Mouse (Mus musculus) cortical plate, adult 2 months (tissue): Measurements from ENCODE around the gene Kdelc1. TPM values are rescaled to one million over a fixed set of nuclear protein-coding genes. Genes with fewer than 3 reads are reported as not detected.

Experiments
- H3K27ac ChIP-seq: fragments of 200-500 bp; 2 replicates; pipeline ENCODE4 v1.5.1; 2012; ENCODE audit warnings: low read length, control low read depth, inconsistent platforms; ENCODE audit not compliant: insufficient read depth
- H3K4me1 ChIP-seq: fragments of 200-500 bp; 2 replicates; pipeline ENCODE4 v1.6.1; 2011; ENCODE audit warnings: low read length; ENCODE audit not compliant: control insufficient read depth, insufficient read depth
- H3K4me3 ChIP-seq: fragments of 200-500 bp; 2 replicates; pipeline ENCODE4 v1.5.1; 2011; ENCODE audit warnings: mild to moderate bottlenecking, low read length, control low read depth; ENCODE audit not compliant: insufficient read depth
- CTCF ChIP-seq: fragments of 200-500 bp; IDR thresholded peaks from 2 replicates; pipeline ENCODE4 v1.5.1; 2011; ENCODE audit warnings: mild to moderate bottlenecking, control low read depth, low read length; ENCODE audit not compliant: insufficient read depth; ENCODE audit errors: extremely low read depth
- POLR2A ChIP-seq: fragments of 200-500 bp; IDR thresholded peaks from 2 replicates; pipeline ENCODE4 v1.6.1; 2011; ENCODE audit warnings: mild to moderate bottlenecking, low read length, control low read depth; ENCODE audit not compliant: insufficient read depth; ENCODE audit errors: extremely low read depth
- polyA plus RNA-seq: library from polyadenylated mRNA; depleted of rRNA; stranded (reverse); fragments of >200 nt; gene quantifications from 2 replicates; pipeline ENCODE4 v1.2.3, GENCODE M21; 2012

The Kdelc1 gene
- polyA plus RNA-seq, 1 experiment = 13.8 TPM

DNA sequence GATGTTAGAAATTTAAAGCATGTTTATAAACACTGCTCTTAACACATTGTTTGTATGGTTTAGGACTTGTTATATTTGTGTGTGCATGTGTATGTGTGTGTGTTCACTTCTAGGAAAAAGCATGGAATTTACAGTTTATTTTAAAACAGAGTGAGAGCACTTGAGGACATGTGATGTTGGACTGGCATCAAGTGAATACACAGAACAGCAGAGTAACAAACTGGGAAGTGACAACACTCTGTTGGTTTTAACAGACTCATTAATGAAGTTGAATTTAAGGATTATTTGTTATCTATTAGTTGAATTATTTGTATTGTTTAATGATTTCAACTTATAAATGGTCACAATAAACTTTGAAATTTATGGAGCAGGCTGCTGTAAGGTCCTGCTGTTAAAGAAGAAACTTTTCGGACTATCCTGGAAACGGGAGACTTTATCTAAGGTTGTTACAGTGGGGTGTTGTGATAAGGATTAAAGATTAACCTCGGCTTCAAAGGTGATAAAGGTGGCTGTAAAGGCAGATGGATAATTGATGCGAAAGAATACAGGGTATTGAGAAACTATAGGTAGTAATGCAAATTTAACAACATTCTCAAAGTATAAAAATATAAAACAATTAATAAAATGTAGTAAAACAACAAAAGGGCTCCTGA lies 11.4 kb upstream of the Kdelc1 start:
- no peak for TF ChIP-seq CTCF
- TF ChIP-seq POLR2A = no peak
- Histone ChIP-seq H3K4me1 (no peaks in the 10 kb centered on the region), H3K4me3 (no peak overlapping the region), H3K27ac (no peak overlapping the region)

DNA sequence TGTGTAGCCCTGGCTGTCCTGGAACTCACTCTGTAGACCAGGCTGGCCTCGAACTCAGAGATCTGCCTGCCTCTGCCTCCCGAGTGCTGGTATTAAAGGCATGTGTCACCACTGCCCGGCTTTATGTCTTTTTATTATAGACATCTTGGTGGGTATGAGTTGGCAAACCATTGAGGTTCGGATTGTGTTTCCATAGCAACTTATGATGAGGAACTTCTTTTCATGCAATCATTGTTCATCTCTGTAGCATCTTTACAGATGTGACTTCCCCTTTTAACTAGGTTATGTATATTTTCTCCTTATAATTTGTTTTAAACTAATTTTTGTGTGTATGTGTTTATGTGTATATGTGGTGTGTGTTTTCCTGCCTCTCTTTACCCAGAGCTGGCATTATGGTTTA lies 7.0 kb upstream of the Kdelc1 start:
- Histone ChIP-seq H3K4me3 (no peak overlapping the region), H3K4me1 (peaks cover 2% of the 10 kb centered on the region; the same call in 1 of the 2 replicates), H3K27ac (no peak overlapping the region)
- TF ChIP-seq POLR2A (no peak), CTCF (no peak)

DNA sequence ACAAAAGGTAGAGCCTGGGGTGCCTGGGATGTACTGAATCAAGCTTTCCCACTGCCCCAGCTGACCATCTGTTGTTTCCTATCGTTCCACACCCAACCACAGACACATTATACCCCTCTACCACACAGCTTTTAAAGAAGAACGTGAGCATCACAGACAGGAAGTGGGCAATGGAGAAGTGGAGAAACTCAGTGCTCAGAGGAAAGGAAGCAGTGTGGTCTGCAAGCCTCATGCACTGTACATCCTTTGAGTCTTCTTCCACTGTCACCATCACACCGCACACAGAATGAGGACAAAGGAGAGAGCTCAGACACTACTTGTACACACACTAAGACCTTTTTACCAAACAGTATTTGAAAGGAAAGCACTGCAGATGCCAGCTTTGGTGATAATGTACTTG lies 3.6 kb upstream of the Kdelc1 start:
- no peak for TF ChIP-seq CTCF
- no peak for TF ChIP-seq POLR2A
- Histone ChIP-seq H3K4me1 (peaks cover 2% of the 10 kb centered on the region; the same call in 1 of the 2 replicates), H3K4me3 (no peak overlapping the region), H3K27ac (no peak overlapping the region)

DNA sequence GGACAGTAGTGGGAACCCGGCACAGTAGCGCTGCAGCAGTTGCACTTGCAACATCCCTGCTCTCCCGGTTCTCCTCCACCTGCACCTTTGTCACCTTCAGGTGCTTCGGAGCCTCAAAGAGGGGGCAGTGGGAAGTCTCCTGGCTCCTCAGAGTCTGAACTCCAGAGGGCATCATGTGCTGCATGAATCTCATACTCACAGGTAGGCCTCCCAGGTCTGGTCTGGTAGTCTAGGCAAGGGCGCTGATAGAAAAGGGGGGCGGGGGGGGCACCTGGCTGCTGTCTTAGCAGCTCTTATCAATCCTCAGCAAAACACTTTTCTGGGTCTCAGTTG lies 1.4 kb upstream of the Kdelc1 start:
- TF ChIP-seq CTCF (no peak), POLR2A (no peak)

DNA sequence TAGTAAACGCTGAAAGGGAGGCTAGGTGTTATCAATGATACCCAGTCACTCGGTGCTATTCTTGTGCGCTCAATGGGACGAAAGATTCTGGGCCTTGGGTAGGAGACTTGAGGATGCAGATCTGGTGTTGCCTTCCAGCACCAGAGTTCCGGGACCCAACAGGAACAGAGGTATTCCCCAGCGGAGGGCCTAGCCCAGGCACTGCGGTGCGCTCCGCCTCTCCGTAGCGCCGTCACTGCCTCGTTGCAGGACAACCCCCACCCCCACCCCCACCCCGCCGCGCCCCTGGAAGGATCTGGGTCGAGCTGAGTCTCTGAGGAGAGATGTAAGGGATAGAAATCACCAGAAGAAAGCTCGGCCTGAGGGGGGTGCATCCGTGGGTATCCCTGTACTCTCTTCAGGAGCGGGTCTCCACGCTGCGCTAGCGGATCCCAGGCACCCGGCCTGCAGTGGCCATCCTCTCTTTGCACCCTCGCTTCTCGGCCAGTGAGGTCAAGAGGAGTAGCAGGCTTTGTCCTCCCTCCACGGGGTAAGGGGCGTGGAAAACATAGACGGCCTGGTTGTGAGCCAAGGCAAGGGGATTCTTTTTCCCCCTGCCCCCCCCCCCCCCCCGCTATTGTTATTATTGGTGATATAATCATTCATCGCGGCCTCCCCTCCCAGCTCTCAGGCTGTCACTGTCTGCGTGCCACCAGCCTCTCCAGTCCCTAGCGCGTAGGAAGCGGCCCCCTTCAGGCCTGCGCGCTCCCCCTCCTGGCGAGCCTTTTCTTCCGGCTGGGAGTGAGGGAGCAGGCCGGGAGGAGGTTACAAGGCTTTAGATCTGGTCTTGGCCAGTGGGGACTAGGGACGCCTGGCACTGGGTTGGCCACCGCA lies 829 bp upstream of the Kdelc1 start:
- Histone ChIP-seq H3K27ac (peak overlapping the region; percentile 87), H3K4me1 (peaks cover 2% of the 10 kb centered on the region; the same call in 1 of the 2 replicates), H3K4me3 (peak overlapping the region; percentile 54)
- TF ChIP-seq CTCF = no peak
- peak; percentile 78 for TF ChIP-seq POLR2A

More for the DNA sequence above, 1.4 kb upstream of the Kdelc1 start:
- H3K4me3 ChIP-seq = peak overlapping the region; percentile 54
- H3K27ac ChIP-seq = peak overlapping the region; percentile 14
- peaks cover 2% of the 10 kb centered on the region; the same call in 1 of the 2 replicates for H3K4me1 ChIP-seq

DNA sequence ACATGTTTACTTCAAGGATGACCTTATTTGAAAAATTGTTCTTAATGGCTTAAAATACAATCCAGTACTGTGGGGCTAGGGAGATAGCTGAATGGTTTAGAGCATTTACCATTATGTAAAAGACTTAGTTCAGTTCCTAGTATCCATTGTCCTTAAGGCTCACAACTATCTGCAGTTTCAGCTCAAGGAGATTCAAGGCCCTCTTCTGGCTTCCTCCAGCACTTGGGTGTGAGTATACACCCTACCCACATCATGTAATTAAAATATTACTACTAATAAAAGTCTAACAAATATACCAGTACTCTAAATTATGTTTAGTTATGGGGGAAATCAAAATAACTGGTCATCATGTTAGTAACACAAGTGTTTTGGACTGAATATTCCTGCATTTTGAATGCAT lies 1.0 kb downstream of the Kdelc1 start:
- TF ChIP-seq CTCF (no peak), POLR2A (no peak)
- H3K4me3 ChIP-seq = no peak overlapping the region
- H3K4me1 ChIP-seq = peaks cover 2% of the 10 kb centered on the region; the same call in 1 of the 2 replicates
- H3K27ac ChIP-seq = no peak overlapping the region

DNA sequence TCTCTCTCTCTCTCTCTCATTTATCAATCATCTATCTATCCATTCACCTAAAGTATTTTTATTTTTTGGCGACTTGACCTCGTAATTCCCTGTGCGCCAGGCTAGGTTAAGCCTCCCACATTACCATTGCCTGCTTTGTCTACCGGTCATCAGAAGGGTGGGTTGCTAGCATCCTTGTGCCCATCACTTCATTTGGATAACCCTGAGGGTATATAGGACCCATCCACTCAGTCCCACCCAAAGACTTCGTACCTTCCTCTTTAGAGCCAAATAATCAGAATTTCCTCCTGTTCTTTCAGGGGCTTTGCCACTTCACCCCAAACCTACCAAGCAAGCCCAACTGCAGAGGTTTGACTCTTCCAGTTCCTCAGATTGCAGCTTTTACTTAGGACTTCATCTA lies 15.7 kb downstream of the Kdelc1 start:
- H3K27ac ChIP-seq = no peak overlapping the region

DNA sequence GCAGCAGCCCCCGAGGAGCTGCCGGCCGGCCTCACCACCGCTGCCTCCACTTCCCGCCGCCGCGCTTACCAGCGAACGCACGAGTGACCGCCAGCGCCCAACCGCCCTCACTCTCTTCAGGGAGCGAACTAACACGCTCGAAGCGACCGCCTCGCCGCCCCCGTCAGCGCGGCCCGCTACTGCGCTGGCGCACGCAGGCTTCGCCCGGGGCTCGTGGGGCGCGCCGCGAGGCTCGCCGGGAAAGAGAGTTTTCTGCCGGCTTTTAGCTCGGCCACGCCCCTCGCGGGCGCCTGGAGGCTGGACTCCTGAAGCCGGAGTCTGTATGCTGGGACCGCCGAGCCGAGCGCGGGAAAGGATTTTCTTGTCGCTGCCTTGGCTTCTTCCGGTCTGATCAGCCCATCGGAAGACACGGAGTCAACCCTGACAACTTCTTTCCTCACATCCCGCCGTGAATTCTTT lies 16.3 kb downstream of the Kdelc1 start, which contains the start of gene Tex30:
Tex30 (minus strand) TSS at position 183 of the 459 bp plus-strand sequence.
- TF ChIP-seq POLR2A (peak; percentile 51; the same call in 1 of the 2 replicates), CTCF (no peak)
- Histone ChIP-seq H3K4me3 (peak within 1 kb of the TSS; percentile 41), H3K4me1 (no peaks in the 10 kb centered on the region), H3K27ac (no peak within 1 kb of the TSS)

More for the DNA sequence above, 15.7 kb downstream of the Kdelc1 start:
- H3K4me3 ChIP-seq = peak overlapping the region; percentile 41; the same call in 1 of the 2 replicates
- no peaks in the 10 kb centered on the region for H3K4me1 ChIP-seq
- TF ChIP-seq CTCF (no peak), POLR2A (no peak)

DNA sequence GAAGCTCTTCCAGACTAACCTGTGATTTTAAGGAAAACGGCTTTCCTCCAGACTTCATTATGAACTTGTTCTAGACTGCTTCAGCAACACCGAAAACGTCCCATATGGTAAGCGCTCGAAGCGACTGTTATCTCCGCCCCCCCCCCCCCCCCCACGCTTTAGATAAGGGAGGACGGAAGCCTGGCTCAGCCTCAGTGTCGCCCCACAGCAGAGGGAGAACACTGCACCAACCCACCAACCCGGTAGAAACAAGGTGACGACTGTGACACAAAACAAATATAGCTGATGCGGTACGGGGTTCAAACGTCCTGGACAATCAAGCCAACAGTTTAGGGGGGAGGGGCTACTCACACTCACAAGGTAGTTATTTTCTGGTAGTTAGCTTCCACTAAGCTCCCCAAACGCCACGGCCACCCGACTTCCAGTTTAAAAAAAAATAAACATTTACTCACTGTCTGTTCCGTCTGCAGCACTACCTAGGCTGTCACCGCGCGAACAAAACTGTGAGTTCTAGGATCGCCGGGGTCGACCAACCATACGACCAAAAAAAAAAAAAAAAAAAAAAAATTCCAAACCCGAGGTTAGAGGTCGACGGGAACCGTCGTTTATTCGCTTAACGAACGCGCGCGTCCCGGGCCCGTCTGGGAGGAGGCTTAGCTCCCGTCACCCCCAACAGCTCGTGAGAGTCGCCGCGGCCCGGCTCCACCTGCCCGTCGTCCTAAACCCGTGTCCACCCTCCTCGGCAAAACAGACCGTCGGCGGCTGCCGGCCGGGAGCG lies 17.0 kb downstream of the Kdelc1 start:
- TF ChIP-seq CTCF = no peak
- TF ChIP-seq POLR2A = no peak
- H3K4me1 ChIP-seq = no peaks in the 10 kb centered on the region
- no peak overlapping the region for H3K27ac ChIP-seq
- H3K4me3 ChIP-seq = peak overlapping the region; percentile 41

DNA sequence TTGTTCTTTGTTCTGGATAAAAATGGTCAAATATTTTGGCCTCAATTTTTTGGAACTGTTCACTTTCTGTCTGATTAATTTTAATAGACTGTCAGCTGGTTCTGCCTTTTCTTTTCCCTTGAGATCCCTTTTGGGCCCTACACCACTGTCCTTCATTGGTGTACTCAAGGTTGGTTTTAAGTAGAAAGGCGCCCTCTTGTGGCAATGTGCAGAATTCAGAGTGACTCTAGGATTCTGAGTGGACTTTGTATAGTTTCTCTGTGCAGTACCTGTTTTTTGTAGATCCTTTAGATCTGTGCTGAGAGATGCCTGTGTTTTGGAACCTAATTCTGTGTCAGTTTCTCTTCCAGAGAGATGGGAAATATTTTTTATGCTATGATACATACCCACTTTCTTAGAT lies 54.0 kb downstream of the Kdelc1 start:
- Histone ChIP-seq H3K4me3 (no peak overlapping the region), H3K27ac (no peak overlapping the region), H3K4me1 (no peaks in the 10 kb centered on the region)
- no peak for TF ChIP-seq POLR2A
- TF ChIP-seq CTCF = peak; percentile 50; the same call in 1 of the 2 replicates
